Mouse (Mus musculus): ENCODE measurements at regions not wholly inside any gene's neighbourhood (a gene's known extent, or its start where the extent isn't known, plus 50 kb on each side); places are given as distances from the start of the nearest gene placed in this dataset.

GRCm38 (mm10) chr13:112016280-112016679 lies 207.5 kb upstream of the Map3k1 start:
- no peak overlapping the region for H3K4me2 ChIP-seq (ENCODE audit: low read depth, low read length, severe bottlenecking)
- H3K4me1 ChIP-seq (replicated peaks; ENCODE audit: control insufficient read depth, insufficient read depth, low read length), result no peaks in the 10 kb centered on the region
- no peak overlapping the region for H3K9ac ChIP-seq (ENCODE audit: low read length)
- DNase-seq (ENCODE audit: low spot score) (no peak), ATAC-seq (replicated peaks; ENCODE audit: low FRiP score) (no peak)
- H3K27me3 ChIP-seq (ENCODE audit: control insufficient read depth, insufficient read depth, low read length), result no peaks in the 10 kb centered on the region
- no peak overlapping the region for H3K4me3 ChIP-seq (ENCODE audit: low read depth, low read length)
- no peaks in the 10 kb centered on the region for H3K36me3 ChIP-seq (ENCODE audit: control insufficient read depth, insufficient read depth, low read length)
- H3K27ac ChIP-seq (ENCODE audit: low read depth, low read length), result no peak overlapping the region
- no peaks in the 10 kb centered on the region for H3K9me3 ChIP-seq (ENCODE audit: control insufficient read depth, low read length)

DNA sequence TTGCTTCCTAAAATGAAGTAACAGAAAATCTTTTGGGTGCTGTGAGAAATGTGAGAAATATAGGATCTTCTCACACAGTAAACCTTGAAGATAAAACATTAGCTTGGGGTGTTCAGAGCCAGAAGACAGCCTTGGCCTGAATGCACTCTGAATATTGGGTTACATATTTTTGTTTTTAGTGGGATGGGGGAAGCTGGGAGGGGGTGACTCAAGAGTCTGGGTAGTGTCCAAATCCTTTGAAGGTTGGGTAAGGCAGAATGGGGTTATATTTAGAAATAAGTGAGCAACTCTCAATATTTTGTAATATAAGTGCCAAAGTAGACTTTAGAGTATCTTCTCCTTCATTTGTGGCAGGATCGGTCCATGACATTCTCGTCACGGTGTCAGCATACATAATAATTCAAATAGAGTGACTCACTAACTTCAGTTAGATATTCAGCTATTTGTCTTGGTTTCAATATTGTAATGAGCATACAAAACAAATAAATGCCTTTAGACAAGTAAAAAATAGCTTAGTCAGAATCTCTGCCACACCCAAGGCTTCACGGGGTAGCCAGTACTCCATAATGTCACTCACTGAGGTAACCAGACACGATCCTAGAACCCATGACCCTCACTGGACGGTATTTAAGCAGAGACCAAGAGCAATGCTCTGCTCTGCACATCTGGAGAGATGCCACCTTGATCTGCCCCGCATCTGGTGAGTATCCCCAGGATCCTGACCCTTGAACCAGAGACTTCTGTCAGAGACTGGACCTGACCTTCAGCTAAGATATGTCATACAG lies 209.9 kb upstream of the Map3k1 start:
- no peaks in the 10 kb centered on the region for H3K9me3 ChIP-seq (ENCODE audit: control insufficient read depth, low read length)
- ATAC-seq (replicated peaks; ENCODE audit: low FRiP score), result no peak
- WGBS, result 93% methylated on average over 7 of the region's 7 CpGs

DNA sequence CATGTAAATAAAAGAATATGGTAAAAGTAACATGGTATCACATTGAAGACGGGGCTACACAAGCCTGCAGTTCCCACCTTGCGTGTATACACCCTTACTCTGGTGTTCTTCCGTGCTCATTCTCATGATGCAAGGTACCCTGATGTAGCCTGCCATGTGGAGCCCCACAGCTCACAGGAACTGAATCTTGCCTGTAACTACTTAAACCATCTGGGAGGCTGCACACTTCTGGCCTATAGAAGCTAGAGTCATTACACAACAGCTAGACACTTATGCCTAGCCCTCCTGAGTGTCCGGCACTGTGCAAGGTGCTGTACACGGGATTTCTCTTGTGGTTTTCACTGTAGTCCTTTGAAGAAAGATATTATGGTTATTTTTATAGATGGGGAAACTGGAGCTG lies 210.8 kb upstream of the Map3k1 start:
- Histone ChIP-seq H3K4me3 (ENCODE audit: low read depth, low read length) (no peak overlapping the region), H3K4me1 (replicated peaks; ENCODE audit: control insufficient read depth, insufficient read depth, low read length) (peaks cover 2% of the 10 kb centered on the region; the same call in 1 of the 2 replicates), H3K9ac (ENCODE audit: low read length) (no peak overlapping the region), H3K9me3 (ENCODE audit: control insufficient read depth, low read length) (no peaks in the 10 kb centered on the region), H3K4me2 (ENCODE audit: low read depth, low read length, severe bottlenecking) (no peak overlapping the region), H3K36me3 (ENCODE audit: control insufficient read depth, insufficient read depth, low read length) (no peaks in the 10 kb centered on the region), H3K27ac (ENCODE audit: low read depth, low read length) (no peak overlapping the region), H3K27me3 (ENCODE audit: control insufficient read depth, insufficient read depth, low read length) (no peaks in the 10 kb centered on the region)
- no peak for ATAC-seq (replicated peaks; ENCODE audit: low FRiP score)
- DNase-seq (ENCODE audit: low spot score), result no peak
- 89% methylated on average over 5 of the region's 5 CpGs for WGBS

More for the DNA sequence above, 209.9 kb upstream of the Map3k1 start:
- Histone ChIP-seq H3K36me3 (ENCODE audit: control insufficient read depth, insufficient read depth, low read length) (no peaks in the 10 kb centered on the region), H3K27me3 (ENCODE audit: control insufficient read depth, insufficient read depth, low read length) (no peaks in the 10 kb centered on the region), H3K4me1 (replicated peaks; ENCODE audit: control insufficient read depth, insufficient read depth, low read length) (peaks cover 2% of the 10 kb centered on the region; the same call in 1 of the 2 replicates), H3K27ac (ENCODE audit: low read depth, low read length) (no peak overlapping the region), H3K4me2 (ENCODE audit: low read depth, low read length, severe bottlenecking) (no peak overlapping the region), H3K9ac (ENCODE audit: low read length) (no peak overlapping the region), H3K4me3 (ENCODE audit: low read depth, low read length) (no peak overlapping the region)
- no peak for DNase-seq (ENCODE audit: low spot score)

- 44% methylated on average over 4 of the region's 4 CpGs for WGBS
- no peaks in the 10 kb centered on the region for H3K27me3 ChIP-seq (ENCODE audit: control insufficient read depth, insufficient read depth, low read length)
- no peaks in the 10 kb centered on the region for H3K36me3 ChIP-seq (ENCODE audit: control insufficient read depth, insufficient read depth, low read length)
- ATAC-seq (replicated peaks; ENCODE audit: low FRiP score), result no peak
- no peak for DNase-seq (ENCODE audit: low spot score)
- H3K27ac ChIP-seq (ENCODE audit: low read depth, low read length), result no peak overlapping the region
- H3K4me3 ChIP-seq (ENCODE audit: low read depth, low read length), result no peak overlapping the region
- H3K9ac ChIP-seq (ENCODE audit: low read length), result no peak overlapping the region
- no peak overlapping the region for H3K4me2 ChIP-seq (ENCODE audit: low read depth, low read length, severe bottlenecking)
- no peaks in the 10 kb centered on the region for H3K9me3 ChIP-seq (ENCODE audit: control insufficient read depth, low read length)
- peaks cover 2% of the 10 kb centered on the region; the same call in 1 of the 2 replicates for H3K4me1 ChIP-seq (replicated peaks; ENCODE audit: control insufficient read depth, insufficient read depth, low read length)
These were observed 214.4 kb upstream of the Map3k1 start for GRCm38 (mm10) chr13:112023171-112023570.

DNA sequence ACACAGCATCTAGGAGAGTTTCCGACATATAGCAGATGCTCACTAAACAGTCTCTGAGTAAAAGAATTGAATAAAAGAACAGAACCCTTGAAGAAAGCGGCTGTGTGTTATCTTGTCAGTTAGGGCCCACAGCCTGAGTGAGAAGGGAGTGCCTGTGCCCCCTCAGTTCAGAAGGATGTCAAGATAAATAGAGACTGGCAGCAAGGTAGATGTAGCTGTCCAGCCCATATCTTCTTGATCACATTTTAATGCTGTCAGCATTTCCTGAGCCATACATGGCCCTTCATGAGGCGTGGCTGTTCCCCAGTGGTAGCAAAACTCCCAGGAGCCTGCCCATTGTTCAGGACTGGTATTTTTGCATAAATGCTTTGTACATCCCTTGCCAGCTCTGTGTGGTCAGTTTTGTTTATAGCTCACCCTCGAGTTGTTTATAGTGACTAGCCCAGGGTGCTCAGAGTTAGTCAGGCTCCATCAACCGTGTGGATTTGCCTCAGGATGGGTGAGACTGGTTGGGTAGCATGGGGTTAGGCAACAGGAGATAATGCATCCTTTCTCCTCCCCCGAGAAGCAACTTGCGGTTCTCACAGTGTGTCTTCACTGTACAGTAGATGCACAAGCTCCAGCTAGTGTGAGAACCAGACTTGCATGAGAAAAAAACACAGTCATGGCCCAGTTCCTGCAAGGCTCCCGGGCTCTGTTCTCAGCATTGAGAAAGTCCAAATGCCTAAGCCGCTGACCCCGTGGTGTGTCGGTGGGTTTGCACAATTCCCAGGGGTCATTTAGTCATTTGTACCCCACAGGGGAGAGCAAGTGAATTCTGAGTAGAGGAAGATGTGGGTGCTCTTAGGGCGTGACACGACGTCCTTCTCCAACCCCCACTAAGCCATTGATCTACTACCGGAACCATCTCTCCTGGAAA lies 216.1 kb upstream of the Map3k1 start:
- H3K4me1 ChIP-seq (replicated peaks; ENCODE audit: control insufficient read depth, insufficient read depth, low read length), result peaks cover 2% of the 10 kb centered on the region; the same call in 1 of the 2 replicates
- ATAC-seq (replicated peaks; ENCODE audit: low FRiP score) (no peak), DNase-seq (ENCODE audit: low spot score) (no peak)
- no peaks in the 10 kb centered on the region for H3K27me3 ChIP-seq (ENCODE audit: control insufficient read depth, insufficient read depth, low read length)
- H3K9me3 ChIP-seq (ENCODE audit: control insufficient read depth, low read length), result no peaks in the 10 kb centered on the region
- no peak overlapping the region for H3K27ac ChIP-seq (ENCODE audit: low read depth, low read length)
- H3K4me2 ChIP-seq (ENCODE audit: low read depth, low read length, severe bottlenecking), result no peak overlapping the region
- no peaks in the 10 kb centered on the region for H3K36me3 ChIP-seq (ENCODE audit: control insufficient read depth, insufficient read depth, low read length)
- 89% methylated on average over 15 of the region's 15 CpGs for WGBS
- H3K4me3 ChIP-seq (ENCODE audit: low read depth, low read length), result no peak overlapping the region
- no peak overlapping the region for H3K9ac ChIP-seq (ENCODE audit: low read length)

DNA sequence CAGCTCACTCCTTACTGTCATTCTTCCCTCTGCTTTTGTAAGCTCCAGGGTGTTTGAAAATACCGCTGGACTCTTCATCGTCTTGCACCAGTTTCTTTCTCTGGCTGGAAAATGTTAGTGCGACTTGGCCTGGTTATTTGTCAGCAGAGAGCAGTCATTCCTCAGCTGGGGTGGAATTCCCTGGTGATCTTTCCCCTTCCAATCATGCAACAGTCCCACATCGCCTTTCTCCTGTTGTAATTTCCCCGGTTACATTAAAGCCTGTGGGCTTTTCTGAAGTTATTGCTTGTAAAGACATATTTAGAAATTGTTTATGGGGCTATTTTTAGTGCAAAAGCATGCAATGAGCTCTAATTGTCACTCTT lies 216.8 kb upstream of the Map3k1 start:
- WGBS, result 90% methylated on average over 5 of the region's 5 CpGs
- H3K9ac ChIP-seq (ENCODE audit: low read length), result no peak overlapping the region
- DNase-seq (ENCODE audit: low spot score) (no peak), ATAC-seq (replicated peaks; ENCODE audit: low FRiP score) (no peak)
- H3K27ac ChIP-seq (ENCODE audit: low read depth, low read length), result no peak overlapping the region
- no peak overlapping the region for H3K4me2 ChIP-seq (ENCODE audit: low read depth, low read length, severe bottlenecking)
- H3K9me3 ChIP-seq (ENCODE audit: control insufficient read depth, low read length), result no peaks in the 10 kb centered on the region
- H3K36me3 ChIP-seq (ENCODE audit: control insufficient read depth, insufficient read depth, low read length), result no peaks in the 10 kb centered on the region
- no peak overlapping the region for H3K4me3 ChIP-seq (ENCODE audit: low read depth, low read length)
- no peaks in the 10 kb centered on the region for H3K27me3 ChIP-seq (ENCODE audit: control insufficient read depth, insufficient read depth, low read length)
- H3K4me1 ChIP-seq (replicated peaks; ENCODE audit: control insufficient read depth, insufficient read depth, low read length), result peaks cover 2% of the 10 kb centered on the region; the same call in 1 of the 2 replicates

GRCm38 (mm10) chr13:112027736-112028135 lies 218.9 kb upstream of the Map3k1 start:
- no peak overlapping the region for H3K4me2 ChIP-seq (ENCODE audit: low read depth, low read length, severe bottlenecking)
- no peaks in the 10 kb centered on the region for H3K27me3 ChIP-seq (ENCODE audit: control insufficient read depth, insufficient read depth, low read length)
- H3K9me3 ChIP-seq (ENCODE audit: control insufficient read depth, low read length), result no peaks in the 10 kb centered on the region
- DNase-seq (ENCODE audit: low spot score) (no peak), ATAC-seq (replicated peaks; ENCODE audit: low FRiP score) (no peak)
- no peak overlapping the region for H3K27ac ChIP-seq (ENCODE audit: low read depth, low read length)
- WGBS, result 88% methylated on average over 5 of the region's 5 CpGs
- H3K36me3 ChIP-seq (ENCODE audit: control insufficient read depth, insufficient read depth, low read length), result no peaks in the 10 kb centered on the region
- no peak overlapping the region for H3K4me3 ChIP-seq (ENCODE audit: low read depth, low read length)
- peaks cover 2% of the 10 kb centered on the region; the same call in 1 of the 2 replicates for H3K4me1 ChIP-seq (replicated peaks; ENCODE audit: control insufficient read depth, insufficient read depth, low read length)
- H3K9ac ChIP-seq (ENCODE audit: low read length), result no peak overlapping the region

DNA sequence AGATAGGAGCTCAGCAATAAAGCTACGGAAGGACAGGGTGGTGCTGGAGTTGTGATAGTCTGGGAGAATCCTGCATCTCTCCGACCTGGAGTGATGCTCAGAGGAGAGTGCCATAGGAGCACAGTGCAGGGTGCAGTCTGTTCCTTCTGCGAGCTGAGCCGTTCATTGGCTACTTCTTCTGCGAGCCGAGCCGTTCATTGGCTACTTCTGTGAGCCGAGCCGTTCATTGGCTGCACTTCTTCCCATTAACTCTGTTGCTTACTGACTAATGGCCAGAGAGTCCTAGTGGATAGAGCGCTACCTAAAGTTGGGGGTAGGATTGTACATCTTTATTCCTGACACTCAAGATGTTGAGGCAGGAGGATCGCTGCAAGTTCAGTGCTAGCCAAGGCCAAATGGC lies 222.3 kb upstream of the Map3k1 start:
- Histone ChIP-seq H3K9me3 (ENCODE audit: control insufficient read depth, low read length) (no peaks in the 10 kb centered on the region), H3K4me2 (ENCODE audit: low read depth, low read length, severe bottlenecking) (no peak overlapping the region), H3K27ac (ENCODE audit: low read depth, low read length) (no peak overlapping the region), H3K4me1 (replicated peaks; ENCODE audit: control insufficient read depth, insufficient read depth, low read length) (no peaks in the 10 kb centered on the region), H3K9ac (ENCODE audit: low read length) (no peak overlapping the region), H3K27me3 (ENCODE audit: control insufficient read depth, insufficient read depth, low read length) (no peaks in the 10 kb centered on the region), H3K36me3 (ENCODE audit: control insufficient read depth, insufficient read depth, low read length) (no peaks in the 10 kb centered on the region), H3K4me3 (ENCODE audit: low read depth, low read length) (no peak overlapping the region)
- DNase-seq (ENCODE audit: low spot score) (no peak), ATAC-seq (replicated peaks; ENCODE audit: low FRiP score) (no peak)
- 84% methylated on average over 11 of the region's 11 CpGs for WGBS
